Mouse (Mus musculus): ENCODE results near the gene Cdon. TPM values are rescaled to one million over a fixed set of nuclear protein-coding genes. Genes with fewer than 3 reads are reported as not detected.

Gene Cdon
- polyA plus RNA-seq, 1 experiment, result 0.20 TPM

GRCm38 (mm10) chr9:35491109-35491866 is 70.4 kb downstream of the Cdon start:
- Histone ChIP-seq H3K27ac (ENCODE audit: insufficient read depth, low read depth, low read length) (no peak overlapping the region), H3K4me3 (ENCODE audit: insufficient read depth, low read length) (no peak overlapping the region), H3K4me1 (ENCODE audit: control insufficient read depth, insufficient read depth, low read length) (no peaks in the 10 kb centered on the region)
- TF ChIP-seq CTCF (IDR thresholded peaks at IDR 0.05; ENCODE audit: low read depth, low read length) (no peak), POLR2A (IDR thresholded peaks at IDR 0.05; ENCODE audit: borderline replicate concordance, low read depth, low read length) (no peak)

DNA sequence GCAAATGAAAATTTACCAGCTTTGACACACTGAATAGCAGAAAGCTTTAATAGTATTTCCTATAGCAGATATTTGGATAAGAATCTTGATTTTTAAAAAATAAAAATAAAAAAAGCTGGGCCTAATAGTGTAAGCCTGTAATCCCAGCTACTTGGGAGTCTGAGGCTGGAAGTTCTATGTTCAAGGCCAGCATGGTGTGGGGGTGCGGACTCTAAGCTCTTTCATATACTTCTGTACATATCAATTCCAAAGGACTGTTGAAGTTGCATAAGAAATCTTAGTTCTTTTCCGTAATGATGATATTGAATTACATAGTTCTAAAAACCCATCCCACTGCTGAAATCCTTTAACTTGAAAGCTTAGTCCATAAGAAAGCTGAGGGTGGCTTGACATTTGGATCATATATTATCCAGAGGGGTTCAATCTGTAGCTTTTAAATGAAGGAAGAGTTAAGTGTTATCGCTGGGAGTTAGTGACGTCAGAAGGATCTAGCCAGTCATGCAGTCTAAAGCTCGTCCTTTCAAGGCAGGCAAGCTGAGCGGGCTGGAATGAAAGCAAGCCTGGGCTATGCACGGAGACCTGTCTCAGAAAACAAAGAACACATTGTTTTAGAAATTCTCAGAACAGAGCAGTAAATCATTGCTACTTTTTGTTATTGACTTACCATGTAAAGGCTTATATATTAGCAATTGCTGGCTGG is 72.3 kb downstream of the Cdon start:
- Histone ChIP-seq H3K4me1 (ENCODE audit: control insufficient read depth, insufficient read depth, low read length) (no peaks in the 10 kb centered on the region), H3K4me3 (ENCODE audit: insufficient read depth, low read length) (no peak overlapping the region), H3K27ac (ENCODE audit: insufficient read depth, low read depth, low read length) (no peak overlapping the region)
- TF ChIP-seq CTCF (IDR thresholded peaks at IDR 0.05; ENCODE audit: low read depth, low read length) (no peak), POLR2A (IDR thresholded peaks at IDR 0.05; ENCODE audit: borderline replicate concordance, low read depth, low read length) (no peak)

GRCm38 (mm10) chr9:35493733-35494092 is 72.8 kb downstream of the Cdon start:
- TF ChIP-seq POLR2A (IDR thresholded peaks at IDR 0.05; ENCODE audit: borderline replicate concordance, low read depth, low read length) (no peak), CTCF (IDR thresholded peaks at IDR 0.05; ENCODE audit: low read depth, low read length) (no peak)
- H3K27ac ChIP-seq (ENCODE audit: insufficient read depth, low read depth, low read length), result no peak overlapping the region
- H3K4me1 ChIP-seq (ENCODE audit: control insufficient read depth, insufficient read depth, low read length), result no peaks in the 10 kb centered on the region
- H3K4me3 ChIP-seq (ENCODE audit: insufficient read depth, low read length), result no peak overlapping the region

DNA sequence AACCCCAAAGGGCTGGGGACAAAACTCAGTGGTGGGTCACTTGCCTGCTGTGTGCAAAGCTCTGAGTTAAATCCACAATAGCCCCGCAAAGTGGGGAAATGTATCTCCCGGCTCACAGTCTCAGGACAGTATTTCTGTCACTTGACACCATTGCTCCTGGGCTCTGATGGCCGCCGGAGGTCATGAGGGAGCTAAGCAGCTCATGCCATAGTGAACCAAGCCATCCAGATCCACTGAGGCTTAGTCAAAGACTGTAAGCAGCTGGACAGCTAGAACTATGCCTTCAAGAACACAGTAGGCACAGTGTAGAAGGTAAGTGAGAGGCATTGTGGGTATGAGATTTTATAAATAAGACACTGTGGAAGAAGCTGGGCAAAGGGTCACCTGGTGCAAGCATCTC is 74.0 kb downstream of the Cdon start:
- no peak overlapping the region for H3K27ac ChIP-seq (ENCODE audit: insufficient read depth, low read depth, low read length)
- H3K4me1 ChIP-seq (ENCODE audit: control insufficient read depth, insufficient read depth, low read length), result no peaks in the 10 kb centered on the region
- TF ChIP-seq POLR2A (IDR thresholded peaks at IDR 0.05; ENCODE audit: borderline replicate concordance, low read depth, low read length) (no peak), CTCF (IDR thresholded peaks at IDR 0.05; ENCODE audit: low read depth, low read length) (no peak)
- no peak overlapping the region for H3K4me3 ChIP-seq (ENCODE audit: insufficient read depth, low read length)

DNA sequence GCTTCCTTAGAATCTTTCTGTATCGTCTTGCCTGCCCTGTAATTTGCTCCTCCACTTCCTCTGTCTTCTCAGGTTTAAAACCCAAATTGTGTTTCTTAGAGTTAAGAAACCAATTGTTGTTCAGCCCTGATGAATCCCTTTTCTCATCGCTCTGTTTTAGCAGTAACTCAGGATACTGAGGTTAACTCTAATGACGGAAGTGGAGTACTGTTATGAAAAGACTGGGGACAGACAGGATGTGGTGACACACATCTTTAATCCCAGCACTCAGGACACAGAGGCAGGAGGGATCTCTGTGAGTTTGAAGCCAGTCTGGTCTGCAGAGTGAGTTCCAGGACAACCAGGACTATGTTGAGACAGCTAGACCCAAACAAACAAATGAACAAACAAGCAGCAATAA is 74.5 kb downstream of the Cdon start:
- Histone ChIP-seq H3K4me1 (ENCODE audit: control insufficient read depth, insufficient read depth, low read length) (no peaks in the 10 kb centered on the region), H3K27ac (ENCODE audit: insufficient read depth, low read depth, low read length) (no peak overlapping the region), H3K4me3 (ENCODE audit: insufficient read depth, low read length) (no peak overlapping the region)
- no peak for TF ChIP-seq CTCF (IDR thresholded peaks at IDR 0.05; ENCODE audit: low read depth, low read length)
- TF ChIP-seq POLR2A (IDR thresholded peaks at IDR 0.05; ENCODE audit: borderline replicate concordance, low read depth, low read length), result no peak

- Histone ChIP-seq H3K4me1 (ENCODE audit: control insufficient read depth, insufficient read depth, low read length) (no peaks in the 10 kb centered on the region), H3K27ac (ENCODE audit: insufficient read depth, low read depth, low read length) (no peak overlapping the region), H3K4me3 (ENCODE audit: insufficient read depth, low read length) (no peak overlapping the region)
- TF ChIP-seq CTCF (IDR thresholded peaks at IDR 0.05; ENCODE audit: low read depth, low read length) (no peak), POLR2A (IDR thresholded peaks at IDR 0.05; ENCODE audit: borderline replicate concordance, low read depth, low read length) (no peak)
These were observed 79.0 kb downstream of the Cdon start for GRCm38 (mm10) chr9:35499946-35500345.

GRCm38 (mm10) chr9:35502361-35503000 is 81.6 kb downstream of the Cdon start:
- TF ChIP-seq CTCF (IDR thresholded peaks at IDR 0.05; ENCODE audit: low read depth, low read length), result no peak
- no peak for TF ChIP-seq POLR2A (IDR thresholded peaks at IDR 0.05; ENCODE audit: borderline replicate concordance, low read depth, low read length)
- H3K4me1 ChIP-seq (ENCODE audit: control insufficient read depth, insufficient read depth, low read length), result no peaks in the 10 kb centered on the region
- H3K4me3 ChIP-seq (ENCODE audit: insufficient read depth, low read length), result no peak overlapping the region
- H3K27ac ChIP-seq (ENCODE audit: insufficient read depth, low read depth, low read length), result no peak overlapping the region

DNA sequence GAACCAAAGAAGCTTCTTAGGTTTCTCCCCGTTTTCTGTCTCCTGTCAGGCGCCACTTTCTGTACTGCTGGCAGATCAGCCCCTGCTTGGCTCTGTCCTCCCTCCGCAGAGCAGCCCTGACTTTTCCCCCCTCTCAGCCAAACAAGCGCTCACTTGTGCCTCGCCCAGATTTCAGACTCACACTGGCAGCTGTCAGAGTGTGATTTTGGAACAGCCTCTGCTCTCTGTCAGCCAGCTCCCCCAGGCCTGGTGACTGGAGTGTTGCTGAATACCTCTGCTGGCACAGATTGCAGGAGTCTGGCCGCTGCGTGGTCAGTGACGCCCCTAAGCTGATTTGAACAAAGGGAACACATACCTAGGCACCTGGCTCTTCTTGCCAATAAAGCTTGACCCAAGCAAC is 87.3 kb downstream of the Cdon start:
- no peak overlapping the region for H3K4me3 ChIP-seq (ENCODE audit: insufficient read depth, low read length)
- TF ChIP-seq POLR2A (IDR thresholded peaks at IDR 0.05; ENCODE audit: borderline replicate concordance, low read depth, low read length) (no peak), CTCF (IDR thresholded peaks at IDR 0.05; ENCODE audit: low read depth, low read length) (no peak)
- H3K4me1 ChIP-seq (ENCODE audit: control insufficient read depth, insufficient read depth, low read length), result no peaks in the 10 kb centered on the region
- H3K27ac ChIP-seq (ENCODE audit: insufficient read depth, low read depth, low read length), result no peak overlapping the region

- no peak overlapping the region for H3K4me3 ChIP-seq (ENCODE audit: insufficient read depth, low read length)
- TF ChIP-seq POLR2A (IDR thresholded peaks at IDR 0.05; ENCODE audit: borderline replicate concordance, low read depth, low read length) (no peak), CTCF (IDR thresholded peaks at IDR 0.05; ENCODE audit: low read depth, low read length) (no peak)
These were observed 93.0 kb downstream of the Cdon start for GRCm38 (mm10) chr9:35513900-35514299.

DNA sequence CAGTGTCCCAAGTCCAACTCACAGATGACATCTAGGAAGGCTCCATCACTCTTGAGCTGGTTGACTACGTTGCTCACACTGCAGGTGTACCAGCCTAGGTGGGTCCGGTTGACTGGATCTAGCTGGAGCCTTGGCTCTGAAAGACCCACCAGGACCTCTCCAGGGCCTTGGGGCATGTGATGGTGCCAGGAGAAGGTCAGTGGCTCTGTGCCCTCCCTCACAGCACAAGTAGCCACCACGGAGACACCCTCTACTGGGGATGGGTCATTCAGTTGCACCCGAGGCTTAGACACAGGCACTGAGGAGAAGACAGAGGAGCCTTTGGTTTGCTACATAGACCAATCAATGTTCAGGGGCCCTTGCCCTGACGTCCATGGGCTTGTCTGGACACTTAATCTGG is 95.3 kb downstream of the Cdon start:
- Histone ChIP-seq H3K4me3 (ENCODE audit: insufficient read depth, low read length) (no peak overlapping the region), H3K4me1 (ENCODE audit: control insufficient read depth, insufficient read depth, low read length) (no peaks in the 10 kb centered on the region), H3K27ac (ENCODE audit: insufficient read depth, low read depth, low read length) (no peak overlapping the region)
- TF ChIP-seq POLR2A (IDR thresholded peaks at IDR 0.05; ENCODE audit: borderline replicate concordance, low read depth, low read length) (no peak), CTCF (IDR thresholded peaks at IDR 0.05; ENCODE audit: low read depth, low read length) (no peak)

More at GRCm38 (mm10) chr9:35513900-35514299, 93.0 kb downstream of the Cdon start:
- Histone ChIP-seq H3K4me1 (ENCODE audit: control insufficient read depth, insufficient read depth, low read length) (no peaks in the 10 kb centered on the region), H3K27ac (ENCODE audit: insufficient read depth, low read depth, low read length) (no peak overlapping the region)

Data from bone marrow macrophage, adult 2 months (primary cell).